Mouse (Mus musculus): ENCODE results near the gene Pik3r6.

Pik3r6 gene

GRCm38 (mm10) chr11:68504913-68505312 lies 2.1 kb downstream of the Pik3r6 start:
- no peak for TF ChIP-seq GATA4 (IDR thresholded peaks at IDR 0.05; ENCODE audit: insufficient replicate concordance, low read length)

- TF ChIP-seq GATA4 (IDR thresholded peaks at IDR 0.05; ENCODE audit: insufficient replicate concordance, low read length) = no peak
Observed at GRCm38 (mm10) chr11:68507246-68507645, 4.4 kb downstream of the Pik3r6 start.

- no peak for TF ChIP-seq GATA4 (IDR thresholded peaks at IDR 0.05; ENCODE audit: insufficient replicate concordance, low read length)
Observed at GRCm38 (mm10) chr11:68508619-68509018, 5.8 kb downstream of the Pik3r6 start.

GRCm38 (mm10) chr11:68509194-68509593 lies 6.4 kb downstream of the Pik3r6 start:
- no peak for TF ChIP-seq GATA4 (IDR thresholded peaks at IDR 0.05; ENCODE audit: insufficient replicate concordance, low read length)

- TF ChIP-seq GATA4 (IDR thresholded peaks at IDR 0.05; ENCODE audit: insufficient replicate concordance, low read length) = no peak
Observed at GRCm38 (mm10) chr11:68513969-68514368, 11.2 kb downstream of the Pik3r6 start.

- TF ChIP-seq GATA4 (IDR thresholded peaks at IDR 0.05; ENCODE audit: insufficient replicate concordance, low read length) = no peak
Observed at GRCm38 (mm10) chr11:68519362-68519761, 16.5 kb downstream of the Pik3r6 start.

GRCm38 (mm10) chr11:68519815-68520214 lies 17.0 kb downstream of the Pik3r6 start:
- TF ChIP-seq GATA4 (IDR thresholded peaks at IDR 0.05; ENCODE audit: insufficient replicate concordance, low read length) = no peak

DNA sequence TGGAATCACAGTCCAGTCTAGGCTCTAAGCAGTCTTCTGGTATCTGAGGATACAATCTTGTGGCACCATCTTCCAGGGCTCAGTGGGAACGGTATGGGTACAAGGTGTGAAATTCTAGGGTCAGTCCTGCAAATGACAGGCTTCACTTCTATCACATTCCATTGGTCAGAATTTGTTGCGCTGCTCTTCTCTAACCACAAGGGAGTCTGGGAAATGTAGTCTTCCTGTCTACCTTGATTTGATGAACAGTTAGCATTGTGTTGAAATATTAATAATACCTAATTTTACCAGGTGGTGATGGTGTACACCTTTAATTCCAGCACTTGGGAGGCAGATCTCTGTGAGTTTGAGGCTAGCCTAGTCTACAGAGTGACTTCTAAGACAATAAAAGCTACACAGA lies 17.6 kb downstream of the Pik3r6 start:
- TF ChIP-seq GATA4 (IDR thresholded peaks at IDR 0.05; ENCODE audit: insufficient replicate concordance, low read length) = no peak

DNA sequence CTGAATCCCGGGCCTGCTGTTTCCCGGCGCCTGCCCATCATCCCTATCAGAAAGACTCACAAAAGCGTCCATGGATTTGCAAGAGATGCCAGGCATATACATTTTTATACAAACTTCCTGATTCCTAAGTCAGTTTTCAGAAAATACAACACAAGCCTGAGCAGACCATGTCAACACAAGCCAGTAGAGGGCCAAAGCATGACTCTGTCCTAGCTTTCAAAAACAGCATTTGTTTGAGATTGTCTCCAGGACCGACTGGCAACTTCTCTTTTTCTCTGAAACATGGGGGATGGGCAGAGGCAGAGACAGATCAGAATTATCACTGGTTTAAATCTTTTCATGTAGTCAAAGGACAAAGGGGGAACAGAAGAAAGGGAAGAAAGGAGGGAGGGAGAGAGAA lies 18.5 kb downstream of the Pik3r6 start:
- no peak for TF ChIP-seq GATA4 (IDR thresholded peaks at IDR 0.05; ENCODE audit: insufficient replicate concordance, low read length)

- no peak for TF ChIP-seq GATA4 (IDR thresholded peaks at IDR 0.05; ENCODE audit: insufficient replicate concordance, low read length)
Observed at GRCm38 (mm10) chr11:68526441-68526840, 23.6 kb downstream of the Pik3r6 start.

DNA sequence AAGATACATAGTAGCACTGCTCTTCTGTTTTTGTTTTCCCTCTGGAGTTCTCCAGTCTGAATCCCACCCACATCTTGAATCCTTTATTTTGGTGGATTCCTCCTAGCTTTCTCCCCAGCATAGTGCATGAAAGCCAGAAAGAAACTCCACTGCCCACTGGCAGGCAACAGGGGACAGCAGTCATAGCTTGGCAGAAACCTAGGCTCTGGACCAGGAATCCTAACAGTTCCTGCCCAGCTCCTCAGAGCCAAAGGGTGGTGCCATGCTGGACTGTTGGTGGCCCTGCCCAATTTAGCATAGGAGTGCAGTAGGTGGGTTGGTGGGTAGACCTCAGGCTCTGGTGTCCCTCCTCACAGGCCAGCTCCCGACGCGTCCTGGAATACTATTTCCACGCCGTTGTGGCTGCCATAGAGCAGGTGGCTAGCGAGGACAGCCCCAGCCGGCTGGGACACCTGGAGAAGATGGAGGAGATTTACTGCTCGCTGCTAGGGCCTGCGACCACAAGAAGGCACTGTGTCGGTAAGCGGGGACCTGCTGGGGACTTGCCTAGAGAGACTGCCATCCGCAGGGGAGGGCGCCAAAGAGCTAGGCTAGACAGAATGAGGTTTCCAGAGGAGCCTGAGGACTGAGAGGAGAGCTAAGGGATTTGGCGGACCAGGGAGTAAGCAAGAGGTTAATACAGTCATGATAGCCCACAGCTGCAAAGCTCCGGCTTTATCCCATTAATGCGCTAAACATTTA lies 28.4 kb downstream of the Pik3r6 start:
- TF ChIP-seq GATA4 (IDR thresholded peaks at IDR 0.05; ENCODE audit: insufficient replicate concordance, low read length) = no peak

GRCm38 (mm10) chr11:68531941-68532535 lies 29.2 kb downstream of the Pik3r6 start:
- TF ChIP-seq GATA4 (IDR thresholded peaks at IDR 0.05; ENCODE audit: insufficient replicate concordance, low read length) = no peak

- peak; percentile 85 for TF ChIP-seq GATA4 (IDR thresholded peaks at IDR 0.05; ENCODE audit: insufficient replicate concordance, low read length)
Observed at GRCm38 (mm10) chr11:68532773-68533172, 30.0 kb downstream of the Pik3r6 start.

DNA sequence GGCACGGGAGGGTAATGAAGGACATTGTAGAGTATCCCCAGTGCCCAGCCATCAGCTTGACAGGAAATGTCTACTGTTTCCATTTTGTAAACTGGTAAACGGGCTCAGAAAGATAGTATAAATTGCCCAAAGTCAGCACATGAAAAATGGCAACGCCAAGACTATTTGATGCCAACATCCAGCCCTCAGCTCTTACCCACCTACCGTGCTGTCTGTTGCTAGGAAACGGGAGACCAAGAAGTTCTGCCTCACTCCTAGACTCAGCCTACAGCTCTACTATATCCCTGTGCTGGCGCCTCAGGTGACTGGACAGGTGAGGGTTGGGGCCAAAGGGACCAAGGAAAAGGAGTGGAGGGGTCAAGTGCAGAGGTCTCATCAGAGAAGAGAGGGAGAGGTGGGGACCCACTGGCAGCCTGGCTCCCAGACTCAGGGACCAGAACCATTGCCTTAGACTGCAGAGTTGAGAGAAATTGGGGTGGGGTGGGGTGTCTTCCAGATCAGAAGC lies 31.2 kb downstream of the Pik3r6 start:
- no peak for TF ChIP-seq GATA4 (IDR thresholded peaks at IDR 0.05; ENCODE audit: insufficient replicate concordance, low read length)

GRCm38 (mm10) chr11:68536026-68536425 lies 33.2 kb downstream of the Pik3r6 start:
- TF ChIP-seq GATA4 (IDR thresholded peaks at IDR 0.05; ENCODE audit: insufficient replicate concordance, low read length) = no peak

GRCm38 (mm10) chr11:68536465-68536864 lies 33.6 kb downstream of the Pik3r6 start:
- no peak for TF ChIP-seq GATA4 (IDR thresholded peaks at IDR 0.05; ENCODE audit: insufficient replicate concordance, low read length)
